Mouse (Mus musculus): ENCODE data around the gene Naip1.

The Naip1 gene

DNA sequence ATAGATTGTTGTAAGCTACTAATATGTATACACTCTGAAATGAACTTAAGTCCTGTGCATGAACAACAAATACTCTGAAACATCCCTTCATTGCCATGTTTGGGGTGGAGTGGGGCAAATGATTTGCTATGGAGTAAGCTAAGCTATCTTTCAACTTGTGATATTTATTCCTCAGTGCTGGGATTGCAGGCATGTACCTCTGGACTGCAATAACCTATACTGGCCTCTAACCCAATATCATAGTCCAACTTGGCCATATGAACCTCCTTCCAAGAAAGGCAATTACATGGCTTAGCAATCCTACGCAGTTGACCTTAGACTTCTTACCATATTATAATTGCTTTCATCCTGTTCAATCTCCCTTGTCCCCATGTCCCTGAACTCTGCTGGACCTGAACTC lies 82.1 kb downstream of the Naip1 start:
- no peak for DNase-seq
